Comparison of ENCODE assay signal across 8 mouse cellular contexts in genomic region chr12:103532649-103533395, GRCm38 (mm10). TPM values are rescaled to one million over a fixed set of nuclear protein-coding genes. Genes with fewer than 3 reads are reported as not detected.
DNase-seq lines count a peak whose midpoint lies in the region; ATAC-seq and TF ChIP-seq lines count a peak whose summit lies in the region.

No protein-coding gene starts in this region.

- no peaks in the 10 kb centered on the region for H3K36me3 ChIP-seq in forebrain, embryonic 13.5 days (ENCODE audit: poor library complexity, severe bottlenecking)
- H3K36me3 ChIP-seq in myocyte (ENCODE audit: control insufficient read depth, insufficient read depth), result no peaks in the 10 kb centered on the region

- under 1% methylated on average over 44 of the region's 44 CpGs for WGBS in forebrain, embryonic 13.5 days

- no peak for TF ChIP-seq CTCF in left cerebral cortex, adult 2 months (IDR thresholded peaks at IDR 0.05)

- H3K9me3 ChIP-seq in forebrain, embryonic 13.5 days (replicated peaks), result no peaks in the 10 kb centered on the region

- H3K4me1 ChIP-seq in forebrain, embryonic 13.5 days, result peaks cover 11% of the 10 kb centered on the region

- intact Hi-C loops in left cerebral cortex, adult 2 months (cut with DNase I), result loop anchor here (2.0 kb wide), 1 partner anchor 20 kb away; no protein-coding TSS in a partner anchor

- peak; percentile 70 for ATAC-seq in forebrain, embryonic 13.5 days

- peak overlapping the region; percentile 84 for H3K27ac ChIP-seq in left cerebral cortex, adult 2 months
- no peak overlapping the region for H3K27ac ChIP-seq in forebrain, embryonic 13.5 days

- H3K9ac ChIP-seq in forebrain, embryonic 13.5 days, result peak overlapping the region; percentile 78

- no peak for TF ChIP-seq POLR2A in myocyte (IDR thresholded peaks at IDR 0.05; ENCODE audit: insufficient read length, low read depth)

- peak in 1 of 2 experiments; percentile 42 for DNase-seq in left cerebral cortex, adult 2 months (ENCODE audit: extremely low spot score in 1 of 2, low spot score in 2 of 2)
- no peak for DNase-seq in left cerebral cortex, adult 11 months (ENCODE audit: low spot score)
- DNase-seq in adrenal gland, postnatal 36 days, result peak; percentile 52 to 62
- DNase-seq in heart, postnatal 4 days, result peak; percentile 31
- DNase-seq in liver (peak; percentile 15), adipocyte (ENCODE audit: low spot score) (no peak)

- H3K79me2 ChIP-seq in myocyte (ENCODE audit: control insufficient read depth, insufficient read depth), result no peaks in the 10 kb centered on the region

- peak overlapping the region; percentile 6 for H3ac ChIP-seq in myocyte (ENCODE audit: control insufficient read depth, insufficient read length)

- H3K27me3 ChIP-seq in forebrain, embryonic 13.5 days, result peaks cover 3% of the 10 kb centered on the region; the same call in 1 of the 2 replicates
- H3K27me3 ChIP-seq in myocyte (ENCODE audit: control insufficient read depth, insufficient read depth, insufficient read length), result peaks cover 10% of the 10 kb centered on the region

- peak overlapping the region; percentile 95 for H3K4me2 ChIP-seq in forebrain, embryonic 13.5 days
- H3K4me2 ChIP-seq in myocyte (ENCODE audit: low read depth), result peak overlapping the region; percentile 87

- H3K4me3 ChIP-seq in left cerebral cortex, adult 2 months, result peak overlapping the region; percentile 91
- peak overlapping the region; percentile 67 for H3K4me3 ChIP-seq in forebrain, embryonic 13.5 days
- H3K4me3 ChIP-seq in myocyte, result no peak overlapping the region

TF ChIP-seq in myocyte, 11 proteins besides CTCF, POLR2A, EP300 and RAD21:
- TF ChIP-seq MYOG (IDR thresholded peaks at IDR 0.05; ENCODE audit: control insufficient read depth in 1 of 3, insufficient read depth in 1 of 3, insufficient read length in 2 of 3, low read depth in 2 of 3), result no peak
- TF ChIP-seq SRF (IDR thresholded peaks at IDR 0.05; ENCODE audit: control insufficient read depth, insufficient read length, low read depth), result no peak
- no peak for TF ChIP-seq MYOD1 (IDR thresholded peaks at IDR 0.05; ENCODE audit: control insufficient read depth in 1 of 3, insufficient read length in 2 of 3, low read depth in 2 of 3)
- TF ChIP-seq TCF12 (IDR thresholded peaks at IDR 0.05; ENCODE audit: insufficient read depth, poor library complexity, severe bottlenecking), result no peak
- TF ChIP-seq REST (IDR thresholded peaks at IDR 0.05; ENCODE audit: insufficient read depth, insufficient read length), result peak; percentile 57
- no peak for TF ChIP-seq MAX (IDR thresholded peaks at IDR 0.05; ENCODE audit: low read depth)
- no peak for TF ChIP-seq USF1 (IDR thresholded peaks at IDR 0.05; ENCODE audit: low read depth)
- TF ChIP-seq POLR2AphosphoS2 (IDR thresholded peaks at IDR 0.05; ENCODE audit: insufficient read length, low read depth), result no peak
TF ChIP-seq in myocyte: peak in this region for 1.

RNA-seq across cellular contexts. Expression of gene Ppp4r4, which starts 0.7 kb away (rescaled TPM):
- 10 to 100 TPM; 24.8 to 25.8 TPM for total RNA-seq in left cerebral cortex, adult 2 months (2021)
- 1 to 10 TPM; 4.0 to 4.4 TPM for total RNA-seq in adrenal gland, postnatal 36 days (2021)
- 1.8 TPM in 2 replicates for polyA plus RNA-seq in forebrain, embryonic 13.5 days (2015; fragmentation: Nextera tagmentation; extraction: Ambion mirVana)
- total RNA-seq in heart, postnatal 4 days (2021), result under 1 TPM; 0.29 to 0.33 TPM
- 0.13 TPM for polyA plus RNA-seq in myocyte (2012; fragmentation: generic; extraction: Trizol)

Comparison
In these comparisons a context has a peak if more than half of its experiments do, and no peak if none do; other contexts are left out.
1. DNase-seq: peak in adrenal gland, postnatal 36 days (2 of 2), heart, postnatal 4 days (single experiment) and liver (single experiment); none in left cerebral cortex, adult 11 months (single experiment) and adipocyte (single experiment).
2. RNA of gene Ppp4r4, which starts 0.7 kb away (total RNA-seq): 24.8 to 25.8 TPM in left cerebral cortex, adult 2 months; 4.0 to 4.4 TPM in adrenal gland, postnatal 36 days and 0.29 to 0.33 TPM in heart, postnatal 4 days; every median in the first group is over 4 times any median in the second.